Mouse (Mus musculus) layer of hippocampus, adult 18-20 months (tissue): ENCODE data around the gene Npepl1. TPM values are rescaled to one million over a fixed set of nuclear protein-coding genes. Genes with fewer than 3 reads are reported as not detected.

Experiments used
- DNase-seq, 2 experiments: peaks; one replicate each; pipeline ENCODE4 v3.0.0; 2022; ENCODE audit warnings: low spot score in 2 of 2
- long read RNA-seq: library from polyadenylated mRNA; stranded (forward); transcript quantifications from one replicate; pipeline ENCODE4 v2.0.0, GENCODE M21; 2021
- total RNA-seq, 2 experiments: library from RNA; stranded (reverse); gene quantifications; 2 replicates each; pipeline ENCODE4 v1.2.3; 2021

The Npepl1 gene
- total RNA-seq, result 10 to 100 TPM; 10.8 to 12.7 TPM
- long read RNA-seq, transcript Npepl1-201 (12 exons, 2,467 nt), result major isoform, 16 of 24 reads
- long read RNA-seq, partial matches to known transcripts, result 0 of 24 reads
- long read RNA-seq, other reads (novel, unspliced or antisense), result 8 of 24 reads

DNA sequence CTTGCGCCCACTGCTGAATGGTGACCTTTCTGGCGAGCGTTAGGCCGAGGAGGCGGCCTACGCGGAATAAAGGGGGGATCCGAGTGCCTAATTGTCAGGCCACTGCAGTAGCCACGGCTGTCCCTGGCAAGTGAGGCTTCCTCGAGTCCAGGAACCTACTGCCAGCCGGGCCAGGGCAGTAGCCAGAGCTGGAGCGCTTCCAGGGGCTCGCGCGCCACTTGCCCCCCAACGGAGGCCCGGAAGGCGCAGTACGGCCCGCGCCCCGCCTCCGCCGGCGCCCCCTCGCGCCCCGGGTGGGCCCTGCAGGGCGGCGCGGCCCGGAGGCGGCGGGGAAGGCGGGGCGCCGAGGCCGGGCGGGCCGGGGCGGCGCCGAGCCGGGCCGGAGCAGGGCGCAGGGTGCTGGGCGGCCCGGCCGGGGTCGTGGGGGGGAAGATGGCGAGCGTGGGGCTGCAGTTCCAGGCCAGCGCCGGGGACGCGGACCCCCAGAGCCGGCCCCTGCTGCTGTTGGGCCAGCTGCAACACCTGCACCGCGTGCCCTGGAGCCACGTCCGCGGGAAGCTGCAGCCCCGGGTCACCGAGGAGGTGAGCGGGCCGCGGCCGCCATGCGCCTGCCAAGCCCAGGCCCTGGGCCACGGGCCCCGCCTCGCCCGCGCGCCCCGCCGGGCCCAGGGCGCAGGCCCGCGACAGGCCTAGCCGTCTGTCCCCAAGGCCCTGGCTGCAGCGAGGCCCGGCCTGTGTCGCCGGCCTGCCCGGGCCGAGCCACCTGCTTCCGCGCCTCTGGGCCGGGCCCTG, at the start of gene Npepl1:
Gene Npepl1 (plus strand): TSS at position 359 of the 792 bp plus-strand sequence.
- DNase-seq, result peak; percentile 26 to 61

DNA sequence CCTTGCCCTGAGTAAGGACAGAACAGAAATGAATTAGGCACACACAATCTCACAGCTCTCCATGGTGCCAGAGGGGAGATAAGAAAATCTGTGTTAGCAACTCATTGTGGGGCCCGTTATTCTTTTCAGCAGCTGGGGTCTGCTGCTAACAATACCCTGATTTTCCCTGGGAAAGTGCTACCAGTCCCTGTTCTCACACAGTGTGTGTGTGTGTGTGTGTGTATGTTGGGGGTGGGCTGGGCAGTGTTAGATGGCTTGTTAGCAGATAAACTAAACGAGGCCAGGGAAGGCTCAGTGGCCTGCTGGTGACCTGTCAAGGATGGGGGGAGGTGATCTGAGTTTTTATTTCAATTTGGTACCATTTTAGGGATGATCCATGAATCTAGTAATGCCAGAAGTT, 48.9 kb upstream of the Npepl1 start:
- no peak for DNase-seq

DNA sequence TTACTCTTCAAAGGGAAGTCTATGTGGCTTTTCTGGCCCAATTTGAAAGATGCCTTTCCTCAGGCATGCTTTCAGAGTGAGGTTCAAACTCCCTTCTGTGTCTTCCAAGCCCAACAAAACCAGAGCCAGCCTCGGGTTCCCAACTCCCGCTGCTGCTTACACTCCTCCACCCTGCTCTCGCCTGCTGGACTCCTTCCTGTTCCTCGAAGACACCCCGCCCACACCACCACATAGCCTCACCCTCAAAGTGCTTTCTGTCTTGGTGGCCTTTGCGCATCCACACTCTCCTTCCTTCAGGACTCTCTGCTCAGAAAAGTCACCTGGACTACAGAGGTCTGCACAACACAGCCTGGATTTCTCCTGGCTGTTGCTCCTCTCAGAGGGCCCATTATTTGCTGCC, 47.1 kb upstream of the Npepl1 start:
- DNase-seq, result no peak

GRCm38 (mm10) chr2:174063527-174064211, 46.5 kb upstream of the Npepl1 start:
- DNase-seq, result no peak

DNA sequence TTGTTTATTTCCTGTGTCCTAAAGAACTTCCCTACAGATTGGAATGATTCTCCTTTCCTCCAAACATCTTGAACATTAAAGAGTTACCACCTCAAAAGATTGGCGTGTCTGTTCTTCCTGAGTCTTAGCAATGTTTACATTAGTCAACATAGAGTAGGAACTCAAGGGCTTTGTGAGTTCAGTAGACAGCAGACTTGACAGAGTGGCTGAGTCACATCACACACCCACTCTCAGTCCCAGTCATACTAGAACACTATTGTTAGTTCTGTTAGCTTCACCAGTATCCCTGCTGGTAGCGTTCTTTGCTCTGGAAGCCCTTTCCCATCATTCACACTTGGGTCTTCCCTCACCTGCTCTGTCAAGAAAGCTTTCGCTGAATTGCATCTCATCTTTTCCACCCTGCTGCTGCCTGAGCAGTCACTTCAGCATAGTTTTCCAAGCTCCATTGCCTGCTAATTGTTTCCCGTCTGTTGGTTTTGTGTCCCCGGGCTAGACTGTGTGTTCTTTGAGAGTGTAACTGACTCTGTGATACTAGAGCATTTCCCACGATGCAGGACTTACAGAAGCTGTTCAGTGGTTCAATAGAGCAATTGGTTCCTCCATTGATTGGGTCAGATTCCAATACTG, 42.2 kb upstream of the Npepl1 start:
- no peak for DNase-seq

DNA sequence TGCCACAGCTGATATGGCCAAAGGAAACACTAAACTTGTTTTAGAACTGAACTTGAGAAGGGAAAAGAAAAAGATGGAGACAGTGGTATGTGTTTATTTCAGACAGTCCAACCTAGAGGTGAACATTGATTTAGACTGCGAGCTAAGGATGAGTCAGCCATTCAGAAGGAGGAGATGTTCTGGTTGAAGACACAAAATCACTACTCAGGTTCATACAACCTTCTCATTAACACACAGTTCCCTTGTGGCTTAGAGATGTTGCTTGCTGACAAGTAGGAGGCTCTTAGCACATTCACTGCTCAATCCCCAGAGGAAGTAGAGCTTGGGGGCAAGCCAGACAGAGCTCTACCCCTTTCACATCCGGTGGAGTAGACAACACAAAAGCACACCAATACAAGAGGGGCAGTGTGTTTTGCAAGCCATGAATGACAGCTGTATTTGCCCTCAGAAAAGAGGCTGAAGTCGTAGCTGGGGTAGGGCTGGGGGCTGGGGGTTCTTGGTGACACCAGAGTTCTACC, 40.6 kb upstream of the Npepl1 start:
- DNase-seq, result no peak

DNA sequence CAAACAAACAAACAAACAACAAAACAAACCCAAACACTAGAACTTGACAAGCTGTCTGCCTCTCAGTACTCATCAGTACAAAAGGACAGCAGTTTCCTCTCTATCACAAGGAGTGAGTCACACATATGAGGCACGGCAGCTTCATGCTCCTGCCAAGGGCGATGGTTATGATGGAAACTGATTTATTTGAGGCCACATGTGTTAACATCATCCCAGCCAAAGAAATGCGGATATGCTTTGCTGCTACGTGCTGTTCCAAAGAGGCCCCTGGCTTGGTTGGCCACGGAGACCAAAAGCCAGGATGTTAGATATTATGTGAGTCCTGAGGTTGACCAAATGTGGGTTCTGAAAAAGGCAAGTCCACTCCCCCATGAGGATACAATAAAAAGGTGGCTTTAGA, 38.7 kb upstream of the Npepl1 start:
- DNase-seq, result no peak

GRCm38 (mm10) chr2:174073156-174073790, 36.9 kb upstream of the Npepl1 start:
- DNase-seq, result no peak

DNA sequence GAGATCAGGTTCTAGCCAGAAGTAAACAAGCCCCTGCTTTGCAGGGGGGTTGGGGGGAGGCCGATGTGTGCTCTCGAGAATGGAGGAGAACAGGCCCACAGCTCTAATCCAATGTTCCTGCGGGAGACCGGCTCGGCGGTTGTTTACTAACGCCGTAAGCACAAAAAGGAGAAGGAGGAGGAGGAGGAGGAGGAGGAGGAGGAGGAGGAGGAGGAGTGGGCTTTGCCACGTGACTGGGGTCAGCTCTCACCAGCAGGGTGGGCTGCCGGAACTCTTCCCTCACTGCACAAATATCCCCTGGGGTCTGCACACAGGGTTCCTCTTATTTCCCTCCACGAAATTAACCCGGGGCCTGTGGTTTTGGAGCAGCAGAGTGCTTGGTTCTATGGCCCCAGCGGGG, 35.5 kb upstream of the Npepl1 start:
- DNase-seq, result no peak

DNA sequence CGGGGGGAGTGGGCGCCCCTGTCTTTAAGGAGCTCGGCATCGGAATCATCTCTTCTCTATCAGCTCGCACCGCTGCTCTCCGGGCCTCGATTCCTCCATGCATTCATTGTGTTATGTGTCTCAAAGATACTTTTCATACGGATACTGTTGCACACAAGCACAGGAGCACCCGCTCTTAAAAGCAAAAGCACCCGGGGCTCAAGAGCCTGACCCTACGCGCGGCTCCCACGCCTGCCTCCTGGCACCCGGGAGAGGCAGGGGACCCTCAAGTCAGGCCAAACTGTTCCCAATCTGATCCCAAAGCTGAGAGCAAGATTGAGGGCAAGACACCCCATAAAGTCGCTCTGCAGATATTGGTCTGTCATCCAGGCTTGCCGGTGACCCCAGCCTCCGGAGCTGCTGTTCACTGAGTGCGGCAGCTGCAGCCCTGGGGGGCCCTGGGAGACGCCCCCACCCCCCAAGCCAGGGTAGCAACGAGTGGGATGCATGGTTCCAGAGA, 35.0 kb upstream of the Npepl1 start:
- DNase-seq, result peak in 1 of 2 experiments; percentile 16

GRCm38 (mm10) chr2:174075673-174076432, 34.3 kb upstream of the Npepl1 start, which contains the start of gene Stx16:
Gene Stx16 (plus strand): TSS chr2:174076308.
- peak; percentile 87 to 94 for DNase-seq

DNA sequence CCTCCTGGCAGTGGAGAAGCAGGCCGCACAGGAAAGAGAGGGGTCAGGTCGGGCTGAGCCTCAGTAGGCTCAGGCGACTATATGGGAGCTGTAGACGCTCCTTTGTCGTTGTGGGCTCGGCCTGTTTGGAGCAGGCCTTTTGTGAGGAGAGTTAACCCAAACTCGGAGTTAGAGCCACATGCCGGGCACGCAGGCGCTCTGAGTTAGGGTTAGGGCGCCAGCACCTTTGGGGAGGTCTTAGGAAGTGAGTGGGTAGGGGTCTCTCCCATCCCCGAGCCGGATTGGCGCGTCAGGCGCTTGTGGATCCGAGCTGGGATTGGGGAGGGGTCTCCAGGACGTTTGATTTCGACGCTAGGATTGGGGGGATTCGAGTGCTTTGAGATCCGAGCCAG, 33.7 kb upstream of the Npepl1 start:
- no peak for DNase-seq

- no peak for DNase-seq
Measured at GRCm38 (mm10) chr2:174077004-174077695, 33.0 kb upstream of the Npepl1 start.

- DNase-seq, result no peak
Measured at GRCm38 (mm10) chr2:174077776-174078338, 32.3 kb upstream of the Npepl1 start.

DNA sequence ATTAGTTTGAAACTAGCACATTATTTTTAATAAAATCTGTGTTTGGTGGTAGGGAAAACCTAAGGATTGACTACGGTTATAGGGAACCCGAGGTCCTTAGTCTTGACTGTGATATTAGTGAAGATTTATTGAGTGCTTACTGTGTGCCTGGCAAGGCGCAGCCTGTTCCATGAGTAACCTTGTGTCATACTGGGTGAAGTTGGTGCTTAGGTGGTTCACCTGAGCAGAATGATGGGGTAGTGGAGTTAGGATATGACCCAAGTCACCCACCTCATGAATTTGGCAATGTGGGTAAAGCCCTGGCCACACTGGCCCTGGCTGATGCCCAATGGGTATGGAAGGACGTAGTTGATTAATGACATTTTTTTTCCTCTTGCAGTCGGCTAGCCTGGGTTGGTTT, 28.3 kb upstream of the Npepl1 start:
- DNase-seq, result no peak

DNA sequence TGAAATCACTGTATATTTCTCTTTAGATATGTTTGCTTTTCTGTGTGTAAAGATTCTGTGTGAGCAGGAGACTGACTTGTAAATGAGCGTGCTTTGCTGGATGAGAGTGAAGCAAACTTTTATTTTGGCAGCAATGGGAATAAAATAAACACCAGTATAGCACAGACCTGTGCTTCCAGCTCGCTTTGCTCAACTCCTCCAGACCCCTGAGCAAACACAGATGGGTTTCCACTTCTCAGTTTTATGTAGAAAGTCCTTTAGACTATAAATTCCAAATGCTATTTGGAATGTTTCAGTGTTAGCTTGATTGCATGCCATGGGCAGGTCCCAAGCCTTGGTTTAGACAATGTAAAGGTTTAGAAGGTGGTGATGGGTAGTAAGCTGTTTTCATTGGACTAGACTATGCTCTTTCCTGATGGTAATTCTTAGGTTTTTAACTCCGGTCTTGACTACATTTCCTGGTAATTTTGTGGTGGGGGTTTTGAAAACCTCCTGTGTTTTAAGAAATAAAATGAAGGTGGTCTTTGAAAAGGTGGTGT, 27.7 kb upstream of the Npepl1 start:
- DNase-seq, result no peak

DNA sequence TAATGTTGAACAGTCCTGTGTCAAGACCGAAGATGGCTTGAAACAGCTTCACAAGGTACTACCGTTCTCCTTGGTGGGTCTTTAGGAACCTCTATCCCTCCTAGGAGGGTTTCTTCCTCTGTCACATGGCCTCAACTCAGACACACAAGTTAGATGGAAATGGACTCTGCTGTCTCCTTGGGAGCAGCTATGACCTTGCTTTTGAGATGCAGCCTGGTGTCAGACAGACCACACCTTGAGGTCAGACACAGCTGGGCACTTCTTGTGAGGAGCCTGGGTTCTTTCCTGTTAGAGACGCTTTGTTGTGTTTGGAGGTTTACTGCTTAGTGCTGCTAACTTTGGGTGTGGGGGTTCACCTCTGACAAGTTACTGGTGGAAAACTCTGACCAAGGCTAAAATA, 15.1 kb upstream of the Npepl1 start:
- no peak for DNase-seq

DNA sequence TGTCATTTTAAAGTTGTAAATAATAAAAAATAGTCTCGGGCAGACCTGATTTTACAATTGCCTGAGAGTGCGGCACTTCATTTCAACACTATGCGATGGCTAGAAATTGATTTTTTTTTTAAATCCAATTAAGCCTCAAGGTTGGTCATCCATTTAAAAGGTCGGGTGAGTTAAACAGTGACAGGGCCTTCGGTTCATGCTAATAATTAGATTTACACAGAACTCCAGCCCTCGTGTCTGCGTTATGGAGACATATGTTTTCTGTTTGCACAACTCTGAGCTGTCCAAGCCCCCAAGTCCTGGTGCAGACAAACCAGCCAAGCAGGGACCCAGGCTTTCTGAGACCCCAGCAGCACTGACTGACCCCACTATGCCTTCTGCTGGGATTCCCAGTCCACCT, 7.8 kb upstream of the Npepl1 start:
- no peak for DNase-seq

DNA sequence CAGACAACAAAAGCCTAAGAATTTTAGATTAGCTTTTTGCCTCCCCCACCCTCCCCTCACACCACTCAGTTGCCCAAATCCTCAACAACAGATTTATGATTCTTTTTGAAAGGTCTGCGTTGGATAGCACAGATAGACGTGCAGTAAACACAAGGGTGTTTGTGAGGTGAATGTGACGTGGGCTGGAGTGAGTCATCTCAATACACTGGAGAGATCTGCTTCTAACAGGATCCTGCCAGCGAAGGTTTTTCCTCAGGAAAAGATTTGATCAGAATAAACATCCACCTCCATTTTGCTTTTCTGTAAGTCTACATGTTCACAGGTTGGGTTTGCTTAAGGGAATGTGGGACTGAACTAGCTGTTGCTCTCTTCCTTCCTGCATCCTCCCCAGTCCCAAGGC, 6.6 kb upstream of the Npepl1 start:
- no peak for DNase-seq
